Mouse (Mus musculus): ENCODE data around the gene Loxl1. TPM values are rescaled to one million over a fixed set of nuclear protein-coding genes. Genes with fewer than 3 reads are reported as not detected.
"Not testable (repeated sequence)": the region's sequence is repeated elsewhere in the genome, so short reads cannot be mapped to it uniquely, and the experiment has no call there.

Gene Loxl1
- polyA plus RNA-seq, 1 experiment from 2014 or later = 33.4 TPM

DNA sequence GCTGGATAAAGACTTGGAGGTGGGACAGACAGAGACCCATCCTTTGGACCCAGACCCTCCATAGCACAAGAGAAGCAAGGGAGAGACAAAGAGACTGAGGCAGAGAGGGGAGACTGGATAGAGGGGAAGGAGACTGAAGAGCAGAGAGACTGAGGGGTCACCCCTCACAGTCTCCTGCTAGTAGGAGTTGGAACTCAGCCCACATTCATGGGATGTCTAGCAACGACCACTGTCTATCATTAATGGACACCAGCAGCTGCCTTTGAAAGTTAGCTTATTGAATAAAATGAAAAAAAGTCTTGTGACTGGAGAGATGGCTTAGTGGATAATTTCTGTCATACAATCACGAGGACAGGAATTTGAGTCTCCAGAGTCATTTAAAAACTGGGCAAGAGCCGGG lies 45.9 kb downstream of the Loxl1 start:
- H3K27ac ChIP-seq (ENCODE audit: low read length) = no peak overlapping the region
- ATAC-seq (ENCODE audit: insufficient read depth, low FRiP score) = no peak
- WGBS = 59% methylated on average over 3 of the region's 3 CpGs
- peak overlapping the region; percentile 50; the same call in 1 of the 2 replicates for H3K9ac ChIP-seq (ENCODE audit: low read length)
- H3K9me3 ChIP-seq (replicated peaks; ENCODE audit: control insufficient read depth, low read length) = no peaks in the 10 kb centered on the region
- H3K4me3 ChIP-seq (replicated peaks; ENCODE audit: low read length) = no peak overlapping the region
- H3K27me3 ChIP-seq (ENCODE audit: control insufficient read depth, insufficient read depth, low read length) = no peaks in the 10 kb centered on the region
- no peaks in the 10 kb centered on the region for H3K36me3 ChIP-seq (ENCODE audit: control insufficient read depth, insufficient read depth, low read length)
- peaks cover 10% of the 10 kb centered on the region for H3K4me1 ChIP-seq (ENCODE audit: control insufficient read depth, insufficient read depth, low read length)
- no peak overlapping the region for H3K4me2 ChIP-seq (ENCODE audit: low read depth, low read length)

DNA sequence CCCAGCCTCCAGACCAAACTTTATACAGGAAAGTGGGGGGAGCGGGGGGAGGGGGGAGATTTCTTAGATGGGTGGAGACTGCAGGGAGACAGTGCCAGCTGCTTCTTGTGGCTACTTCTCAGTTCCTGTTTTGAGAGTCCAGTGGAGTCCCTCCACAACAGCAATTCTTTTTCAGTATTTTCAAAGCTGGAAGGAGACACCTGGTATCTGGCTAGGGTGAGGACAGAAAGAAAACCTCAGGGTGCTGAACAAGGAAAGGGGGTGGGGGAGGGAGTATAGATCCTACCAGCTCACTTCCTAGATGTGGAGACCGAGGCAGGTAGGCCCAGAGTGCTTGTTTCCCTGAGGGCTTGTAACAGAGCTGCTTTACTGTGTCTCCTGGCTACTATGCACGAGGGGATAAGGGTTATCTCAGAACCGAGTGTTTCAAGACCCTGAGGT lies 46.4 kb downstream of the Loxl1 start:
- H3K4me1 ChIP-seq (ENCODE audit: control insufficient read depth, insufficient read depth, low read length) = peaks cover 10% of the 10 kb centered on the region
- no peak for ATAC-seq (ENCODE audit: insufficient read depth, low FRiP score)
- no peak overlapping the region for H3K4me3 ChIP-seq (replicated peaks; ENCODE audit: low read length)
- WGBS = 30% methylated on average over 4 of the region's 4 CpGs
- no peaks in the 10 kb centered on the region for H3K27me3 ChIP-seq (ENCODE audit: control insufficient read depth, insufficient read depth, low read length)
- peak overlapping the region; percentile 50; the same call in 1 of the 2 replicates for H3K9ac ChIP-seq (ENCODE audit: low read length)
- H3K4me2 ChIP-seq (ENCODE audit: low read depth, low read length) = no peak overlapping the region
- peak overlapping the region; percentile 27; the same call in 1 of the 2 replicates for H3K27ac ChIP-seq (ENCODE audit: low read length)
- H3K9me3 ChIP-seq (replicated peaks; ENCODE audit: control insufficient read depth, low read length) = no peaks in the 10 kb centered on the region
- H3K36me3 ChIP-seq (ENCODE audit: control insufficient read depth, insufficient read depth, low read length) = no peaks in the 10 kb centered on the region

DNA sequence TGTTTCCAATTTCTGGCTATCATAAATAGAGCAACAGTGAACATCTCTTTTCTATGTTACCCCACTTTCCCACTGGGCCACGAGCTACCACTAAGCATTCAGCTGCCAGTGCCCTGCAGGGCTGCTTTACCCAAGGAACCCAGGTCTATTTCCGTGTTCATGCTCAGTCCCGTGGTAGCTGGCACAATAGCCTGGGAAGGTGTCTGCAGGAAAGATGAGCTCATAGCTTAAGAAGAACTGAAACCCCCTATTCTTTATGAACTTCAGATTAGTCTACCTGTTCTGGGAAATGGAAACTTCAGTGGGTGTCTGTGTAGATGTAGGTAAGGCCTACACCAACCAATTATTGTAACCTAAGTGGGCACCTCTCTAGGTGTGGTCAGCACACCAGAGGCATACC lies 47.6 kb downstream of the Loxl1 start:
- Histone ChIP-seq H3K9me3 (replicated peaks; ENCODE audit: control insufficient read depth, low read length) (no peaks in the 10 kb centered on the region), H3K27me3 (ENCODE audit: control insufficient read depth, insufficient read depth, low read length) (no peaks in the 10 kb centered on the region), H3K4me3 (replicated peaks; ENCODE audit: low read length) (no peak overlapping the region), H3K4me2 (ENCODE audit: low read depth, low read length) (no peak overlapping the region), H3K27ac (ENCODE audit: low read length) (no peak overlapping the region), H3K36me3 (ENCODE audit: control insufficient read depth, insufficient read depth, low read length) (no peaks in the 10 kb centered on the region), H3K4me1 (ENCODE audit: control insufficient read depth, insufficient read depth, low read length) (peaks cover 10% of the 10 kb centered on the region), H3K9ac (ENCODE audit: low read length) (no peak overlapping the region)
- WGBS = 65% methylated on average over 3 of the region's 3 CpGs
- ATAC-seq (ENCODE audit: insufficient read depth, low FRiP score) = no peak

DNA sequence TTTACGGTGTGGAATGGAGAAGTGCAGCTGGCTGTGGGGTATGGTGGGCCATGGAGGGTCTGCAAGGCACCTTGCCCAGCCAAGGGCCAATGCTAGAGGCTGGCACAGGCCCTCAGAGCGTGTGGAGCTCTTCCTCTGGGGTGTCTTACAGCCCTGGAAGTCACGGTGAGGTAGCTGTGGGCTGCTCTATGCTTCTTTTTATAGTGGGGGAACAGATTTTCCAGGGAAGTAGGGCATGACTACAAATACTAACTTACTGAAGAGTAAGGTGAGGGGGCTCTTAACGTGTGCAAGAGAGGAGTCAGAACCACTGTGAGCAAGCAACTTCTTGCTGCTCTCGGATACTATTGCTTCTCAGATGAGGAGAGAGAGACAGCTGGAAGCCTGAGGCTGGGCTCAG lies 50.5 kb downstream of the Loxl1 start:
- Histone ChIP-seq H3K27ac (ENCODE audit: low read length) (no peak overlapping the region), H3K9ac (ENCODE audit: low read length) (no peak overlapping the region), H3K27me3 (ENCODE audit: control insufficient read depth, insufficient read depth, low read length) (no peaks in the 10 kb centered on the region), H3K4me1 (ENCODE audit: control insufficient read depth, insufficient read depth, low read length) (peaks cover 10% of the 10 kb centered on the region), H3K36me3 (ENCODE audit: control insufficient read depth, insufficient read depth, low read length) (0 out of 2 replicates have a peak, but pooled peaks cover 3% of the 10 kb centered on the region), H3K4me3 (replicated peaks; ENCODE audit: low read length) (no peak overlapping the region), H3K9me3 (replicated peaks; ENCODE audit: control insufficient read depth, low read length) (no peaks in the 10 kb centered on the region), H3K4me2 (ENCODE audit: low read depth, low read length) (no peak overlapping the region)
- 89% methylated on average over 5 of the region's 5 CpGs for WGBS
- ATAC-seq (ENCODE audit: insufficient read depth, low FRiP score) = no peak

DNA sequence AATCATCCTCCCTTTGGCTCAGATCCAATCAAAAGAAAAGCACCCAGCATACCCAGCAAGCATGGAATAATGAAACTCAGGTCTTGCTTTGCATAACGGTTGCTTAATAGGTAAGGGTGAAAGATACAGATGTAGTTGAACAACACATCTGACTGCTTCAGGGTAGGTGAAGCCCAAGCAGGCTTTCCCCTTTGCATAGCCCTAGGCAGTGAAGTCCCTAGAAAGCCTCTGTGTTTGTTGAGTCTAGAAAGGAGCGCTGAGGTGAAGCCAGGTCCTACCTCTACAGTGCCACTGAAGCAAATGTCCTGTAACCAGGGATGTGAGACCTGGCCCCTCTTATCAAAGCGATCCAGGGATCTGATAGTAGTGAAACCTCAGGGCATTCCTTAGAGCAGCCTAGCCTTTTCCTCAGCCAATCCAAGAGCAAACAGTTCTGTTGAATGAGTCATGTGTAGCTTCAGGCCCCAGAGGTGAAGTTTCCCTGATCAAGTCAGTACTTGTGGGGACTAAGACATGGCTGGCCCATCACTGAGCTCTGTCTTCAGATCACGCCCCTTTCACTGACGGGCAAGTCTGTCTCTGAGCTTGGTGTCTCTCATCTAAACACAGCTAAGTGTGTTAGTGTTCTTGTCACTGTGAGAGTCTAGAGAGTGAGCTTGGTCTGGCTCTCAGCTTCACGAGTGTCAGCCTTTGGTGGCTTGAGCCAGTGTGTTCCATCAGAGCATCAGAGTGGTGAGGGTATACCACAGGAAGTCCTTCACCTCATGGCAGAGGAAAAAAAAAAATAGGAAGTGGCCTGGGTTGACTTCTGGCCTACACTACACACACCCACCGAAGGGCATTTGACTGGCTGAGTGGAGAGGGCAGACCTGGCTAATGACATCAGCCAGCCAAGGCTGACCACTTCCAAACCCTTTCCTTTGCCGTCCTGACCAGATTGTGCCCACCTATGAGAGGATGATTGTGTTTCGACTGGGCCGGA lies 57.0 kb downstream of the Loxl1 start:
- H3K36me3 ChIP-seq (ENCODE audit: control insufficient read depth, insufficient read depth, low read length) = 0 out of 2 replicates have a peak, but pooled peaks cover 3% of the 10 kb centered on the region
- 81% methylated on average over 10 of the region's 10 CpGs for WGBS
- ATAC-seq (ENCODE audit: insufficient read depth, low FRiP score) = no peak
- H3K9me3 ChIP-seq (replicated peaks; ENCODE audit: control insufficient read depth, low read length) = no peaks in the 10 kb centered on the region
- no peak overlapping the region for H3K9ac ChIP-seq (ENCODE audit: low read length)
- H3K4me2 ChIP-seq (ENCODE audit: low read depth, low read length) = no peak overlapping the region
- H3K4me1 ChIP-seq (ENCODE audit: control insufficient read depth, insufficient read depth, low read length) = peaks cover 6% of the 10 kb centered on the region
- no peaks in the 10 kb centered on the region for H3K27me3 ChIP-seq (ENCODE audit: control insufficient read depth, insufficient read depth, low read length)
- H3K4me3 ChIP-seq (replicated peaks; ENCODE audit: low read length) = no peak overlapping the region
- peak overlapping the region; percentile 43; the same call in 1 of the 2 replicates for H3K27ac ChIP-seq (ENCODE audit: low read length)

DNA sequence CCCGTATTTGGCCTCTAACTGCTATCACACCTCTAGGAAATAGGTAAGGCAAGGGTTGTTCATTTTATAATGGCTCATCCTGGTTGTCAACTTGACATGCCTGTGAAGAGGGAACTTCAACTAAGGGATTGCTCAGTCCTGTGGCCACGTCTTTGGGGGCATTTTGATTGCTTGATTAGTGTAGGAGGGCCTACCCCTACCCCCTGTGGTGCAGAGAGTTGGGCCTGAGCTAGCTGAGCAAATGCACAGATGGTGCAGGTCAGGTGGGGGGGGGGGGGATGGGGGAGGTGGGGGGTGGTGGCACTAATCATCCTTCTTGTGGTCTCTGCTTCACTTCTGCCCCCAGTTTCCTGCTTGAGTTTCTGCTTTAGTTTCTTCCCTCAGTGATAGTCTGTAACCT lies 57.9 kb downstream of the Loxl1 start:
- no peak for ATAC-seq (ENCODE audit: insufficient read depth, low FRiP score)
- 53% methylated on average over 2 of the region's 2 CpGs for WGBS
- Histone ChIP-seq H3K4me2 (ENCODE audit: low read depth, low read length) (no peak overlapping the region), H3K4me3 (replicated peaks; ENCODE audit: low read length) (no peak overlapping the region), H3K36me3 (ENCODE audit: control insufficient read depth, insufficient read depth, low read length) (0 out of 2 replicates have a peak, but pooled peaks cover 3% of the 10 kb centered on the region), H3K4me1 (ENCODE audit: control insufficient read depth, insufficient read depth, low read length) (peaks cover 12% of the 10 kb centered on the region), H3K9me3 (replicated peaks; ENCODE audit: control insufficient read depth, low read length) (no peaks in the 10 kb centered on the region), H3K9ac (ENCODE audit: low read length) (no peak overlapping the region), H3K27me3 (ENCODE audit: control insufficient read depth, insufficient read depth, low read length) (no peaks in the 10 kb centered on the region), H3K27ac (ENCODE audit: low read length) (no peak overlapping the region)

DNA sequence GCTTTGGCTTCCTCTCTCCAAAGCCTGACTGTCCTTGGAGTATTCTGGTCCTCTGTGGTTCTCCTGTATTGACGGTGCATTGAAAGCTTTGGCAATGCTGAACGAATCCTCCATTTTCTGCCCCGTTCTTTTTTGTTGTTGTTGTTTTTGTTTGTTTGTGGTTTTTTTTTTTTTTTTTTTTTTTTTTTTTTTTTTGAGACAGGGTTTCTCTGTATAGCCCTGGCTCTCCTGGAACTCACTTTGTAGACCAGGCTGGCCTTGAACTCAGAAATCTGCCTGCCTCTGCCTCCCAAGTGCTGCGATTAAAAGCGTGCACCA lies 59.2 kb downstream of the Loxl1 start:
- Histone ChIP-seq H3K4me3 (replicated peaks; ENCODE audit: low read length) (peak overlapping the region; percentile 83), H3K4me2 (ENCODE audit: low read depth, low read length) (peak overlapping the region; percentile 86), H3K9ac (ENCODE audit: low read length) (peak overlapping the region; percentile 80), H3K4me1 (ENCODE audit: control insufficient read depth, insufficient read depth, low read length) (peaks cover 16% of the 10 kb centered on the region), H3K27ac (ENCODE audit: low read length) (peak overlapping the region; percentile 66)
- 60% methylated on average over 5 of the region's 5 CpGs for WGBS
- not testable (repeated sequence) for H3K9me3 ChIP-seq (replicated peaks; ENCODE audit: control insufficient read depth, low read length); H3K36me3 ChIP-seq (ENCODE audit: control insufficient read depth, insufficient read depth, low read length); H3K27me3 ChIP-seq (ENCODE audit: control insufficient read depth, insufficient read depth, low read length); ATAC-seq (ENCODE audit: insufficient read depth, low FRiP score)

DNA sequence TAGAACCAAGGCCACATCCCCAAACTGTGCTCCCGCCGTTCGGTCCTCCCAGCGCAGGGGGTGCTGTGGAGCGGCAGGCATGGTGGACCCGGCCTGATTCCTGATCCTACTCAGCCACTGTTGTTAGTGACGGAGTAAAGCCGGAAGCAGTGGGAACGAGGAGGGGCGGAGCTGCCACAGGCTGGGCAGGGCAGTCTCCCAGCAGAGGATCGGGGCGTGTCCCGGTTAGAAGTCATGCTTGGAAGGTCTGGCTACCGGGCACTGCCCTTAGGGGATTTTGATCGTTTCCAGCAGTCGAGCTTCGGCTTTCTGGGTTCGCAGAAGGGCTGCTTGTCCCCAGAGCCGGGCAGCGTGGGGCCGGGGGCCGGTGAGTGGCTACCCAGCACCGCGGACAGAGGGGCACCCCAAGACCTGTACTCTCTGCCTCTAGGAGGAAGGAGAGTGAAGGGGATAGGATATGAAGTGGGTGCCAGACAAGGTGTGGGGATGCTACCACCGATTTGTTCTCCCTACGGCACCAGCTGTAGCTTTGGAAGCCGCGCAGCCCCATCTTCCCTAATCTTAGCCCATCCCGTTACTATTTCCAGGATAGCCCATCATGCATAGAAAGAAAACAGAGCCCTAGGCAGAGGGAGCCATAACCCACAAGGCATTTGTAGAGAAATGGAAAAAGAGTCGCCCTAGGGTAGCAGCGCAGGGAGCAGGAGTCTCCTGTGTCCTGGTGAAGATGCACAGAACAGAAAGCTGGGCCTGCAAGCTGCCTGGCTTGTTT lies 59.8 kb downstream of the Loxl1 start, which contains the start of gene Stoml1:
Gene Stoml1, plus strand, starts transcription at position 132 of the 772 bp plus-strand sequence.
- Histone ChIP-seq H3K4me3 (replicated peaks; ENCODE audit: low read length) (peak within 1 kb of the TSS; percentile 83), H3K27ac (ENCODE audit: low read length) (peak within 1 kb of the TSS; percentile 66), H3K4me1 (ENCODE audit: control insufficient read depth, insufficient read depth, low read length) (peaks cover 22% of the 10 kb centered on the region), H3K4me2 (ENCODE audit: low read depth, low read length) (peak within 1 kb of the TSS; percentile 86), H3K36me3 (ENCODE audit: control insufficient read depth, insufficient read depth, low read length) (no peaks in the 10 kb centered on the region), H3K9ac (ENCODE audit: low read length) (peak within 1 kb of the TSS; percentile 80), H3K27me3 (ENCODE audit: control insufficient read depth, insufficient read depth, low read length) (no peaks in the 10 kb centered on the region), H3K9me3 (replicated peaks; ENCODE audit: control insufficient read depth, low read length) (no peaks in the 10 kb centered on the region)
- under 1% methylated on average over 31 of the region's 31 CpGs for WGBS
- ATAC-seq (ENCODE audit: insufficient read depth, low FRiP score) = peak; percentile 96

DNA sequence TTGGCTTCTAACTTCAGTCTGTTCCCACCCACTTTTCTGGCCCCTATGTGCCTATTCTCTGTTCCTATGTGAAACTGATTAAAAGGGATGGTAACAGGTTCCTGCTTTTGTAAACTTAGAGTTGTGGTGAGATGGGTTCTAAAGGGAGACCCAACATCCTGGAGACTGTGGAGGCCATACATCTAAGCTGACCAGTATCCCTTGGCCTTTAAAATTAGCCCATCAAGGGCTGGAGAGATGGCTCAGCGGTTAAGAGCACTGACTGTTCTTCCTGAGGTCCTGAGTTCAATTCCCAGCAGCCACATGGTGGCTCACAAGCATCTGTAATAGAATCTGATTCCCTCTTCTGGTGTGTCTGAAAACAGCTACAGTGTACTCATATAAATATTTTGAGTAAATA lies 62.3 kb downstream of the Loxl1 start:
- not testable (repeated sequence) for H3K27me3 ChIP-seq (ENCODE audit: control insufficient read depth, insufficient read depth, low read length); H3K9ac ChIP-seq (ENCODE audit: low read length); H3K36me3 ChIP-seq (ENCODE audit: control insufficient read depth, insufficient read depth, low read length); H3K9me3 ChIP-seq (replicated peaks; ENCODE audit: control insufficient read depth, low read length); H3K4me3 ChIP-seq (replicated peaks; ENCODE audit: low read length); ATAC-seq (ENCODE audit: insufficient read depth, low FRiP score); H3K4me2 ChIP-seq (ENCODE audit: low read depth, low read length)
- WGBS = 97% methylated on average over 1 of the region's 1 CpGs
- Histone ChIP-seq H3K4me1 (ENCODE audit: control insufficient read depth, insufficient read depth, low read length) (peaks cover 41% of the 10 kb centered on the region), H3K27ac (ENCODE audit: low read length) (peak overlapping the region; percentile 93; the same call in 1 of the 2 replicates)

Measured in stomach, embryonic 16.5 days (tissue).